Mouse (Mus musculus) stomach, postnatal 0 days (tissue): ENCODE results near the gene Klhl7.

Experiments used
- CTCF ChIP-seq: IDR thresholded peaks from 2 replicates; pipeline ENCODE4 v1.5.1; 2016; ENCODE audit warnings: antibody characterized with exemption, low read depth, mild to moderate bottlenecking, moderate library complexity
- EP300 ChIP-seq: optimal IDR thresholded peaks from 2 replicates; pipeline ENCODE3; 2016; ENCODE audit warnings: antibody characterized with exemption

DNA sequence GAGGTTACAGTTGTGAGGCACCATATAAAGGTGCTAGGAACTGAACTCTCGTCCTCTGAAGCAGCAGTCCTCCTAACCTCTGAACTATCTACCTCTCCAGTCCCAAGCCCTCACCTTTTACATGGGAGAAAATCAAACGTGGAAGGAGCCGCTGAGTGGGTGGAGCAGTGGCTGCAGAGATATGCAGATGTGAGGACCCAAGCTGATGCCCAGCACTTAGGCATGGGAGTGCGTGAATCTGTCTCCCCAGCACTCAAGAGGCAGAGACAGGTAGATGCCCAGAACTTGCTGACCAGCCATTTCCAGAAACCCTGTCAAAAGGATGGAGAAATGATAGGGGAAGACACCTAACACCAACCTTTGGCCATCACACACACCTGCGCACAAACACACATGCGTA is 82.7 kb downstream of the Klhl7 start:
- TF ChIP-seq EP300 (no peak), CTCF (no peak)
